Mouse (Mus musculus): Measurements from ENCODE around the gene Popdc3.
A peak's percentile ranks its signal among the peaks of the same experiment; 100 is the strongest.
"Not testable (repeated sequence)": the region's sequence is repeated elsewhere in the genome, so short reads cannot be mapped to it uniquely, and the experiment has no call there.

Gene Popdc3

DNA sequence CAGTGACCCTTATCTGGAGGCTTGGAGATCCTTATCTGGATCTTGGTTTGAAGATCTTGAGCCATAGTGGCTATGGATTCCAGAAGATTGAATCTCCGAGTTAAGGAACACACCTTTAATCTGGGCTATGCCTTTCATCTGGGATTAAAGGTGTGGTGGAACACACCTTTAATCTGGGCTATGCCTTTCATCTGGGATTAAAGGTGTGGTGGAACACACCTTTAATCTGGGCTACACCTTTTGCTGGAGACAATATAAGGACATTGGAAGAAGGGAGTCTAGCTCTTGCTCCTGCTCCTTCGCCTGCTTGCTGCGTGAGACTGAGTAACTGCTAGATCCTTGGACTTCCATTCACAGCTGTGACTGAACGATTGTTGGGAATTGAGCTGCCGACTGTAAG is at the start of gene Popdc3:
Gene Popdc3, plus strand, starts transcription at position 301 of the 400 bp plus-strand sequence.
- DNase-seq (ENCODE audit: low read depth), result not testable (repeated sequence)

DNA sequence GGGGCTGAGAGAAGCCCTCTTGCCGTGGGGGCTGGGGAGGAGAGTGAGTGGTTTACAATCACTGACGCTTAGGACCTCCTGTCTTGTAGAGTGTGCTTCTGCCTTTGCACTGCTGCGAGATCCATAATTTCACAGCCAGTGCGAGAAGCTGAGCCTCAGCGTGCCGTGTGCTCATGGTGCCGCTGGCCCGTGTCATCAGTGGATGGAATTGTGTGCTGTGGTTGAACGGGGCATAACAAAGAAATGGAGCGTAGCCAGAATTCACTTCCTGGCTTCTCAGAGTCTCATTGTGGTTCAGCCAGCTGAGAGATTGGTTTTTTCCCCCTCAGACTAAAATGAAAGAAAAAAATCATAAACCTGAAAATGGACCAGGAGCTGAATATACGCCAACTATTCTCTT is 48.8 kb upstream of the Popdc3 start:
- no peak for DNase-seq (ENCODE audit: low read depth)

DNA sequence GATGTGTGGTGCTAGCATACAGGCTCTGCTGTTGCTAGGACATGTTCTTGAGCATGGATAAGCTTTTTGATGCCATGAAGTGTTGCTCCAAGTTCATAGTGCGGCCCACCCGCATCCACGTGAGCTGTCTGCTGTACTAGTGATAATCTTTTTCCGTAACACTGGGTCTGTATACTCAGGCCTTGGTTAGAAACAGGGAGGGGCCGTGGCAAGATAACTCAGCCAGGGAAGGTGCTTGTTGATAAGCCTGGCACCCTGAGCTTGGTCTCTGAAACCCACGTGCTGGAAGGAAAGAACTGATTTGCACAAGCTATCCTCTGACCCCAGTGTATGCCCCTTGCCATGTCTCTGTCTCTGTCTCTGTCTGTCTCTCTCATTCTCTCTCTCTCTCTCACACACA is 47.9 kb upstream of the Popdc3 start:
- DNase-seq (ENCODE audit: low read depth), result no peak

DNA sequence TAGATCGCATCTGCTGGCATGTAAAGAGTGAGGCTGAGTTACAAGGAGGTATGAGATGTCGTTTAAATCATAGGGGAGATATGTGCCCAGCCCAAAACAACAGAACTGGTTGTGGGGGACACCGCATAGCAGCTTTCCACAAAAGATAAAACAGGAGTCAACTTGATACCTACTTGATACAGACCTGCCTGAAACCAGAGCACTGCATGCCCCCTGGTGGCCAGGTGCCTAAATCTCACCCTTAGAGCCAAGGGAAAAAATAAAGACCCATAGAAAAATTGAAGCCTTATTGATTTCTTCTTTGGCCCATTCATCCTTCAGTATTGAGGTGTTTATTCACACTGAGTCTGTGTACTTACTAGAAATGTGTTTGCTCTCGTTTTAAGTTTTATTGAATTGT is 45.5 kb upstream of the Popdc3 start:
- DNase-seq (ENCODE audit: low read depth), result no peak

DNA sequence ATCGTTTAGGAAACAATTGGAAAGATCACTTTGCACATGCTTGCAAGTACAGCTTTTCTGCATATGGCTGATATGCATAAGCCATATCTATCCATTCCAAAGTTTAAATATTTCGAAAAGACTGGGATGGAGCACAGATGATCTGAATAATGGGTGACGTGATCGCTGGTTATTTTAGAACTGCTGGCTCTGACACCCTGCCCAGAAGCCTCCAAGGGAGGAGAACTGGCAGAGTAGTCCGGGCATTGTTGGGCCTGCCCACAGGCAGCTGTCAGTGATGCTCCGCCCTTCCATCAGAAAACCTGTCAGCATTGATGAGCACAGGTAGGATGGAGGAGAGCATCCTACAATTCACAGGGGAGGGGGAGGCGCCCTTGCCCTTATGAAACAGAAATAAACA is 41.1 kb upstream of the Popdc3 start:
- no peak for DNase-seq (ENCODE audit: low read depth)

DNA sequence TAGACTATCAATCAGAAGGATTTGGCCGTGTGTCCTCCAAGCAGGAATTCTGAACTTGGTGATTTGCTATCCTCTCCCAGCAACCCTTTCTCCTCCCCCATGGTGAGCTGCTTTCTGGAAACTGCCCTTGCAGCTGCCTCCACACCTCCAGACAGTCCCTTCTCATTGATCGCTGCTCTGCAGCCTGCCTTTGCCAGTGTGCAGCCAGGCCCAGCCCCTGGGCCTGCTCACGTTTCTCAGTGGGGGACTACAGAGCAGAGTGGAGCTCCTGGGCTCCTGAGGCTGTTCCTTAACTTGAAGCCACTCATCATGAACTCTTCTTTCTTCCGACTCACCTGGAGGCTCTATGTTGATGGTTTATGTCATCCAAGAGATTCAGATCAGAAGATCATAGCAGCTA is 38.0 kb upstream of the Popdc3 start:
- no peak for DNase-seq (ENCODE audit: low read depth)

DNA sequence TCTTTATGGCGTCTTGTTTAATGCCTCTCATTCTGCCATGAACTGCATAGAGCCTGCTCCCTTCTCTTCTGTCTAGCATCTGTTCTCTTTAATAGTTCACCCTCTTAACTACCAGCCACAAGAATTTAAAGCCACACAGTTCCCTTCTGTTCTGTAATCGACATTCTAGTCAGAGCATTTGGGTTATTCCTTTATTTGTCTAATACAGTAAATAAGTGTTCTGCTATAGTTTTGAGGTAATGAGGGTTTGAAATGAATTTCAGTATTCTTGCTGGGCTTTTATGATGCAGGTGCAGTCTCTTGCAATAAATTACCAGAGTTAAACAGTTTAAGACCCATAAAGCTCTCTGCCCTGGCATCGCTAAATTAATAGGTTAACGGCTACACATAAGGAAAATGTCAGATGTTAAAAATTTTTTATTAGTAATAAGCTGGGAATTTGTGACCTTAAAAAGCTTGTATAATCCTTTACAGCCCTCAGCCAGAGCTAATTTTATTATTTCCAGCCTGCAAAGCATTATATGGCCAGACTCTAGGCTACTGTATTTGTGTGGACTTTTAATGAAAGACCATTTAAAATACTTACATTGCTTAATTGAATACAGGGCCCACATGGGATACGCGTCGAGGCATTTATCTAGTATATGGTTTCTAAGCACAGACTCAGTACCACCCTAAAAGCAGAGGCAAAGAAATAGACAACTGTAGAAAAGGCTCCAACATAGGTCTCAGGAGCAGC is 37.3 kb upstream of the Popdc3 start:
- DNase-seq (ENCODE audit: low read depth), result no peak

DNA sequence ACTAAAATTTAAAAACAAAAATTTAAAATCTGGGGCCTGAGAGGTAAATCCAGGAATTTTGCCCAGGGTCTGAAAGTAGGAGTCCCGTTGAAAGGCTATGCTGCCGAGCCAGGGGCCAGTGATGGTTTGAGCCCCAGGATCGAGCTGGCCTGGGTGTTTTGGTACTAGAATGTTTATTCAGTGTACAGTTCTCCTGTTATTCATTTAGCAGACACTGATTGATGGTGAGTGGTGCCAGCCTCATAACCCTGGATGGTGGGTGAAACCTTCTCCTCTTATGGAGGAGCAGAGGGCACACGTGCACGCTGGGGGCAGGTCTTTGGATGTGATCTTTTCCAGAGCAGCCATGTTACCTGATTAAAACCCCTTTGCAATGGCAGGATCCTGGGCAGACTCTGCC is 35.5 kb upstream of the Popdc3 start:
- DNase-seq (ENCODE audit: low read depth), result no peak

DNA sequence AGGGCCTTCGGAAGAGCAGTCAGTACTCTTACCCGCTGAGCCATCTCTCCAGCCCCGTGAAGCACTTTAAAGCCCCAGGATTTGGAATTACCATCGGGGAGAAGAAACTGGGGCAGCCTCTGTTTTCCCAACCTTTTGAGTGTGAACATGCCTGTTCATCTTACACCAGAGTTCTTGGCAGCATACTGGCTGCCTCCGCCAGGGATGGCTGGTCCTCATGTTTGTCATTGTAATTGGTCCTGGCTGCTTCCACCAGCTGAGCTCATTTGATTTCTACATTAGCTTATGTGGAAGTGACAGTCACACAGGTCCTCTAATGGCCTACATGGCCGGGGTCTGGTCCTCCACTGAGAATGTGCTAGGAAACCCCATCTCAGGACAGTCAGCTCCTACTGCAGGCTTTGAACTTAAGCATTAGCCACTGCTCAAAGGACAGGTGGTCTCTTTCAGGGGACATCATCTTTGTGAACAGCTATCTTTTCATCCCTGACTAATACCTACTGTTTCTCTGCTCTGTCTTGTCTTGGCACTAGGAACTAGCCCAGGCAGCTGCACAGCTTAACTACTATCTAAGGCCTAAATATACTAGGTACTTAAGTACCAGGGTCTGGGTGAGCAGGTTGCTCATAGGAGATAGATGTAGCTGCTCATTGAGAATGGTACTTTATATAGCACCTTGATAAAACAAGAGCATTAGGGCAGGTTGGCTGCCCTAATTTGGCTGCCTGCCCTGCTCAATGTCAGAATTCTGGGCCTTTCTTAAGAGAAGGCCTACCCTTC is 33.7 kb upstream of the Popdc3 start:
- no peak for DNase-seq (ENCODE audit: low read depth)

DNA sequence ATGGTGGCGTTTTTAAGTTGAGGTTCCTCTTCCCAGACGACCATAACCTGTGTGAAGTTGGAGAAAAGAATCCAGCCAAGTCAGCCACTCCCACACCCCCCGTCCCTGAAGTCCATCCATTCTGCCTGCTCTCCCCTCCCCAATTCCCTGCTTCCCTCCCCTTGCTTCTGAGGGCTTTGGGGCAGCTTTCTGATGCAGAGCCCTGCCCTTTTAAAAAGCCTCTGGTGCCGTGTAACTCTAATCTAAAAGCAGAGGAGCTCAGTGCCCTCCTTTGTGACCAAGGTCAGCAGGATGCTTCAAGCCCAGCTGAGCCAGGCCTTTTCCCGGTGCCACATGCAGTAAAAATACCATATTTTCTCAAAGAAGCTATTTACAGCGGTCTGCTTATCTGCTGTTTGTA is 31.1 kb upstream of the Popdc3 start:
- no peak for DNase-seq (ENCODE audit: low read depth)

DNA sequence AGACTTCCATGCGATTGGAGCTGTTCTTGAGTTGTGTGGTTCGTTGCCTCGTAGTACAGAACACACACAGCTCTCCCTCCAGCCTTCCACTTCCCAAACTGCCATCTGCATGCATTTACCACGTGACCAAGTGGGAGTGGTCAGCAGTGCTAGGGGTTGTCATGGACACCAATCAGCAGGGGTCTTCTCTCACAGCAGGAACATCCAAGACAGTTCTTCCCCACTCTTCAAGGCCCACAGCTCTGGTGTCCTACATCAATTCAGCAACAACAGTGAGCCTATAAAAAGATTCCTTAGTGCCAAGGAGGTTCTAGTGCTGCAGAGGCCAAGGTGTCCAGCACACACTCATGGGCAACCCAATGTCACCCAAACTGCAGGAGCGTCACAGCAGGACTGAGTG is 26.8 kb upstream of the Popdc3 start:
- no peak for DNase-seq (ENCODE audit: low read depth)

DNA sequence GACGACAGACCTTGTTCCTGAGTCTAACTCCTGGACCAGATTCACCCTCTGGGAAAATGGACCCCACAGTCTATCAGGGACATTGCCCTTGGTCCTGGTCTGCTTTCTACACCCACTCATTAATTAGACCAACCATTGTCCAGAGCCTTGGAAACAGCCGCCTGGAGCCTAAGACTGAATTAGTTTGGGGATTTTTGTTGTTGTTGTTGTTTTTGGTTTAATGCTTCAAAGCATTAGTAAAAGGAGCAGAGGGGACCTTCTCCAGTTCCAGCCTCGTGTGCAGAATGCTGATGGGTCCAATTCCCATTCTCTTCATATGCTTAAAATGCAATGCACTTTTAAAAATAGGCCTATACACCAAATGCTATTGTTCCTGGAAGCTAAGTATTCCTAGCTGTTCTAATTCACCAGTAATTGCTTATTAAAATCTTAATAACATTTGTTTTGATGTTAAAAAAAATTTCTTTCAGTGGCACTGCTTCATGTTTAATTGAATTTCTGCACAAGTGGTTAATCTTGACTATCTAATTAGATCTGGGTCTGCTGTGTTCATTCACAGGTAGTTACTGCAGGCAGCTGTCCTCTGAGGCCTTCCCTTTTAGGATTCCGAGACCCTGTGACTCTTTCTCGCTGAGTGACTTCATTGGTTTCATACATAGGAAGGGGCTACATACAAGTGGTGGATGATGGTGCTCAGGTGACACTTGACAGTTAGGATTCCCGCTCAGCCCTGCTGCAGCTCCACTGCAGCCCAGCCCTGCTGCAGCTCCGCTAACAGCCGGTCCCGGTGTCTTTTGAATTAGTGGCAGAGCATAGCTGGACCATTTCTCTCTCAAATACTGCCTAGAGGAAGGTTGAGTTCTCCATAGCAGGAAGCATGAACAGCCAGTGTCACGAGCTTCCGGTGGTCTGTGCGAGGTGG is 25.9 kb upstream of the Popdc3 start:
- DNase-seq (ENCODE audit: low read depth), result no peak

DNA sequence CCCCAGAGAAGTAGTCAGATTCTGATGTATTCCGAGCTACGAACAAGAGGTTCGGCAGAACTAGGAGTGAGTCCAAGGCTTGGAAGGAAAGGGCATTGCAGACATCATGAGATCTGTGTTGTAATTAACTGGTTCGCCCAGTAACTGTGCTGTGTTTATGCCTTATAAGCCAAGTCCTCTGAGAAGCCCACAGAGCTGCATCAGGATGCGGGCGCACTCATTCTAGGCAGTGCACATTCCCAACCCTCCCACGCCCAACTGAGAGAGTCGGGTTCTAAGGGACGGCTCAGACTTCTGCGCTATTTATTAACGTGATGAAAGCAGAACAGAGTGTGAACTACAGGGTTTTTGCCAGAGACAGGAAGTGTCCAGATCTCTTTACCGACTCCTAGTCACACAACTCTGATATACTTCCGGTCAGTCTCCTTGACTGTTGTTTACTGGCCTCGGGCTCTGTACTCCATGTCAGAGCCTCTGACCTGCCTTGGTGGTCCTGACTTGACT is 23.3 kb upstream of the Popdc3 start:
- DNase-seq (ENCODE audit: low read depth), result no peak

DNA sequence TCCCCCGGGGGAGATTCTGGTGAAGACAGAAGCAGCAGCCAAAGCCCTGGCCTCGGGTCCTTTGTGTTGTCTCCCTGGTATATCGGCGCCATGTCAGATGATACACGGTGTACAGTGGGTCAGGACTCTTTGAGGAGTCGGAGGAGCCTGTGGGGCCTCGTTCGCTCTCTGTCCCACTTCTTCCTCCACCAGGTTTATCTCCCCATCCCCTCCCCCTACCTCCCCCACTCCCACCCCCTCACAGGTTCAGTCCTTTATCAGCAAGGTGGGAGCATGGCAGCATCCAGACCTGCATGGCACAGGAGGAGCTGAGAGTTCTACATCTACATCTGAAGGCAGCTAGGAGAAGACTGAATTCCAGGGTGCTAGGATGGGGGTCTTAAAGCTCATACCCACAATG is 12.0 kb upstream of the Popdc3 start:
- no peak for DNase-seq (ENCODE audit: low read depth)

DNA sequence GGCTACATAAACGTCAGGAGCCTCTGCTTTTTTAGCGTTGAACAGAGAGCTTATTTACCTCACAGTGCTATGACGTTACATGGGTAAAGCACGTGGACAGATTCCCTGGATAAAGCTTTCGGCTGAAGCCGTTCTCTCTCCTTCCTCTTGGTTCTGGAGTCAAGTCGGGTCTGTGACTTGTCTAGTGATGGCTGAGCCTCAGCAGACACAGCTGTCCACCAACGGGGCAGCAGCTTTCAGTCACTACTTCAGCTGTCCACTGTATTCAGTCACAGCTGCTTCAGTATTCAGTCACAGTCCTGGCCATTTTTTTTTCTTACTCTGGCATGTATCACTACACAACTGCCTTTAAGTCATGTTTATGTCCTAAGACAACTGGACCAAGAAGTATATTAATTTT is 4.0 kb upstream of the Popdc3 start:
- DNase-seq (ENCODE audit: low read depth), result no peak

DNA sequence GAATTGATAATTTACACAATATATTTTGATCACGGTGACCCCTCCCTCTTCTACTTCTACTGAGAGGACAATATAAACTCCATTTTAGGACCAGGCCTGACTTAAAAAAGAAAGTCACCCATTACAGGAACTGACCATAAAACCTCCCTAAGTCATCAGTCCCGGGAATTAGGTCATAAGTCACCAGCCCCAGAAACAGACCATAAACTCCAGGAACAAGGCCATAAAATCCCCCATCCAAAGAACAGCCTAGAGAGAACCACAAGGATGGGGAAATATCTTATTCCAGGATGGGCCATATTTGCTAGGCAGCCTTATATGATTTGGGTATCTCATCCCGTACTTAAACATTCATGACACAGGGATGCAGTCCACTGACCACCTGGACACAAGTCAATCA is 3.6 kb upstream of the Popdc3 start:
- no peak for DNase-seq (ENCODE audit: low read depth)

DNA sequence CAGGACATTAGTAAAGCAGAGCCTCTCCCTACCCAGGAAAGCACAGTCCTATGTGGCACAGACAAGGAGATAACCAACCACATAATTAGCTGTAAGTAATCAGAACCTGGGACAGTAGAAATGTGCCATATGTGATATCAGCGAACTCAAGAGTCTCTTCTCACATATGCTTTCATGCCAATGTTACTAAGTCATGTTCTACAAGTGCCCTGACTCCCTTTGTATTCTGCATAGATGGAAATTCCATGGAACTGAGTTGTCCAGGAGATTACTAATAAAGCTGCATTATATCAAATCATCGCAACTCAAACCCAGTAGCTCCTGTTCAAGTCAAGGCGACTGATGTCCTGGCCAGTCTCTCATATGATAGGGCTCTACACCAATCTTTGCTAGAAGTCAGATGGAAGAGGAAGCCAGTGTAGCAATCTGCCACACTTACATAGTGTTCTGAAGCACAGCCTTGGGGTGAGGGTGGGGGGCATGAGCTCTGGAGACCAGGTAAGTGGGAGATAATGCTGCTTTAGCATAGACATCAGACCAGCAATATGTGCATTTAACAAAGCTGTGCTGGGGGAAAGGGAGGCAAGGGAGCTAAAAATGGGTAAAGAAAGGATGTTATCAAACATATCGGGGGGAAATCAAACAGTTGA is 2.9 kb downstream of the Popdc3 start:
- DNase-seq (ENCODE audit: low read depth), result no peak

DNA sequence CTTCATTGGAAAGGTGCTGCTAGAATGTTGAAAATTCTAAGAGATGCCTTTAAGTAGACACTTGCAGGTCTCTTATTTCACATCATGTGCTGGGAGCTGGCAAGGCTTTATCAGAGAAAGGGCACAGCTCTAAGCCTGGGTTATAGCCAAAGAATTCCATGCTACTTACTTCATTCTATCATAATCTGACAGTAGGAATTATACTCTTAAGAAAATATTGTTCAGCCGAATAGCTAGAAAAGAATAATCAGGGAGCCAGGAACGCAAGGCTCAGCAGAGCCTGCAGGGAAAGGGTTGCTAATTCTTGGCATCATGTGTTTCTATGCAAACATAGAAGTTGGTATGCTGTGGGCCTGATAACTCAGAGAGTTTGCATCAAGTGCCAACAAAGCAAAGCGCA is 3.4 kb downstream of the Popdc3 start:
- peak; percentile 27 for DNase-seq (ENCODE audit: low read depth)

DNA sequence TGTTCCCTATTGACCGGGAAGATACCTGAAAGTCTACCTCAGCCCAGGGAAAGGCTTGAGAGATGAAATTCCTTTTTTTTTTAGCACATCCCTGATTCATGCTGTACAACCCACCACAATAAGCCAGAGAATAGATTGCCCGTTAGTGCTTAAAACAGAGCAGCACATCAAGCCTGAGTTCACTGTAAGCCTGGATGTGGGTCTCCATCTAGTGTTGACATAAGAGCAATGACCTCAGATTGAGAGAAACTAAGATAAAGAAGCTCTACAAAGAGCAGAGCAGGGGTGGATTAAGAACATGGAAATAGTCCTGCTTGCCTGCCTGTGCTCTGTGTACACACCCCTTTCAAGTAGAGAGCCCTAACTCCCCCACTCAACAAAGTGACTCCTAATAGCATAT is 7.6 kb downstream of the Popdc3 start:
- no peak for DNase-seq (ENCODE audit: low read depth)

DNA sequence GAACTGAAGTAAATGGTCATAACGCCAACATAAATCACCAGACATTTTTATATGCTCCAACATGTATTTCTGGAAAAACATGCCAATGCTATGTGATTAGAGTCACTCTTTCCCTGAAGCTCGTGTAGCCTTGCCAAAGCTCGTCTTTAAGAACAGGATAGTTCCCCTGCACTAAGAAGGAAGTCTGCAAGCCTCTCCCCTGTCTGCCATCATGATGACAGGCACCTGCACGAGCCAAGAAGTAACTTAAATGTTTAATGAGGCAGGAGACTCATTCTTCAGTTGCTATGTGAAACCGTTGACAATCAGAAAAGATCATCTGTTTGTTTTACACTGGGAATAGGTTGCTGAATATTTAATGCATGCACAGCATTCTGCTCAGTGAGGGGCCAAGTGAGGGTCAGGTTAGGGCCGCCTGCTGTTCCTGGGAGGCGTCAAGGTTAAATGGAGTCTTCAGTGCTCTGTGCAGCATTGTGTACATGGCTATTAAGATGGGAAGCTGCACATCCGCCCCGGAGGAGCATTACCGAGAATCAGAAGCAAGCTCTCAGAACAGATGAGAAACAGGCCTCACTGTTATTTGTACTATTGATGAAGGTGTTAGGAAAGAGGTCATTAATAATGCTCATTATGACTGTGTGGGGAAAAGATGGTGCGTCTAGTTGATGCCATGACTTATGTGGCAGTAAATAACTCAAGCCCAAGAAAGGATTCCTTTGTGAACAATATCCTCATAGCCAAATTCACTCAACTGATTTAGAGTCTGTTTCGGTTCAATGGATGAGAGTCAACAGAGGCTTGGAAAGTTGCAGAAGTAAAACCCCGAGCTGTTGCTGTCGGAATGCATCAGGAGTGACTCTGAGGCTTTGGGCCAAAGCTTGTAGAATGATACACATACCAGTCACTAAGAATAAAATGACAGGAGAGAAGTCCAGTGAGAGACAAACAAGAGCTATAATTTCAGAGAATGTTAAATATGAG is 15.7 kb downstream of the Popdc3 start:
- no peak for DNase-seq (ENCODE audit: low read depth)

DNA sequence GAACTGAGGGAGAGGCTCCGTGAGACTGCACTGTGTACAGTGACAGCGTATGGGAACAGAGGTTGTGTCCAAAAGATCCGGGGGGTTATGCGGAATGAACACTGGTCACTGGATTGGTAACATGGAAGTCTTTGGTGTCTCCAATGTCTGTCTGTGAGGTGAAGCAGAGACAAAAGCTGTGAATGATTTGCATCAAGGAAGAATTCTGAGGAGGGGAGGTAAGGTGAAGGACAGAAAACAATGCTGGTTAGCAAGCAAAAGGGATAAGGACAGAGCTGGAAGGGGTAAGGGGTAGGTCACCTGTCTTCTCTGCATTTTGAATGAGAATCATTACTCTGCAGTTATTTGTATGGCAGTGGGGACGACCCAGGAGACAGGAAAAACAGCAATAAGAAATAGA is 16.6 kb downstream of the Popdc3 start:
- DNase-seq (ENCODE audit: low read depth), result no peak

Data from fibroblast of lung, adult 2 months (primary cell).